Mouse (Mus musculus): Measurements from ENCODE around the gene Tbc1d1. TPM values are rescaled to one million over a fixed set of nuclear protein-coding genes. Genes with fewer than 3 reads are reported as not detected.

Tbc1d1 gene
- polyA plus RNA-seq, 1 experiment, result 41.8 TPM

DNA sequence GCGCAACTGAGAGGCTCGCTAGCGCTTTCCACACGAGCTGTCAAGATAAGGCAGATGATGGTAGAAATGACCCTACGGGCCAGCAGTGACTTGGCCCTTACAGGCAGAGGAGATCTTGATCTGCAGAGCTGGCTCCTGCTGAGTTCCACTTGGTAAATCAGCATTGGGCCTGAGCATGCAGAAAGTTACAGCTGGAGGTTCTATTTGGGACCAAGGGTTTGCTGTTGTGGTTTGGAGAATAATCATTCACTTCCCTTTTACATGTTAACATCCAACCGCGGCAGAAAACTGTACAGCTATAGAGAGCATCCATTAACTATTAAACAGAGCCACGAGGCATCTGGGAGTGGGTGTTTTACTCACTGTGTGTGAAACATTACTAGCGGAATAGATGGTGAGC lies 111.2 kb downstream of the Tbc1d1 start:
- Histone ChIP-seq H3K4me2 (ENCODE audit: low read depth) (no peak overlapping the region), H3K4me3 (no peak overlapping the region), H3K79me2 (ENCODE audit: control insufficient read depth, insufficient read depth) (no peaks in the 10 kb centered on the region), H3K27me3 (ENCODE audit: control insufficient read depth, insufficient read depth, insufficient read length) (no peaks in the 10 kb centered on the region), H3K36me3 (ENCODE audit: control insufficient read depth, insufficient read depth) (peaks cover 10% of the 10 kb centered on the region), H3ac (ENCODE audit: control insufficient read depth, insufficient read length) (no peak overlapping the region)
- no peak for TF ChIP-seq POLR2AphosphoS2 (IDR thresholded peaks at IDR 0.05; ENCODE audit: insufficient read length, low read depth)
- no peak for TF ChIP-seq POLR2A (IDR thresholded peaks at IDR 0.05; ENCODE audit: insufficient read length, low read depth)

DNA sequence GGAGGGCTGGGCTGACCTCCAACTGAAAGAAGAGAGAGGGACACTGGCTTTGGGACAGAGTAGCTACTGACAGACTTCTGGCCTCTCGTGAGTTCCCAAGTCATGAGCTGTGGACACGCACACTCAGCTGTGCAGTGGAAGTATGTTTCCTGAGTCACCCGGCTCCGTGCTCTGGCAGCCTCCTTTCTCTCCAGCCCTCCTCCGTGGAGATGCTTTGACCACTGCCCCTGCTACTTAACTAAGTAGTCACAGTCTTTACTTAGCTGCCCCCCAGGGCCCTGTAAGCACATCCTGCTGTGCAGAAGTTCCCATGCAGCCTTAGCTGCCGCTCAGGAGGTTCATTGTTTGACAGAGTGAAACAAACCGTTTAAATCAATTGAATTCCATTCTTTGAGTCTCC lies 113.6 kb downstream of the Tbc1d1 start:
- peak overlapping the region; percentile 24 for H3K4me2 ChIP-seq (ENCODE audit: low read depth)
- H3K36me3 ChIP-seq (ENCODE audit: control insufficient read depth, insufficient read depth), result peaks cover 16% of the 10 kb centered on the region
- H3K27me3 ChIP-seq (ENCODE audit: control insufficient read depth, insufficient read depth, insufficient read length), result no peaks in the 10 kb centered on the region
- H3K79me2 ChIP-seq (ENCODE audit: control insufficient read depth, insufficient read depth), result no peaks in the 10 kb centered on the region
- H3ac ChIP-seq (ENCODE audit: control insufficient read depth, insufficient read length), result no peak overlapping the region
- H3K4me3 ChIP-seq, result no peak overlapping the region
- peak in 1 of 3 experiments; percentile 52 for TF ChIP-seq MYOD1 (IDR thresholded peaks at IDR 0.05; ENCODE audit: control insufficient read depth in 1 of 3, insufficient read length in 2 of 3, low read depth in 2 of 3)
- no peak for TF ChIP-seq TCF12 (IDR thresholded peaks at IDR 0.05; ENCODE audit: insufficient read depth, poor library complexity, severe bottlenecking)
- TF ChIP-seq TCF3 (IDR thresholded peaks at IDR 0.05; ENCODE audit: insufficient read length, low read depth), result no peak

DNA sequence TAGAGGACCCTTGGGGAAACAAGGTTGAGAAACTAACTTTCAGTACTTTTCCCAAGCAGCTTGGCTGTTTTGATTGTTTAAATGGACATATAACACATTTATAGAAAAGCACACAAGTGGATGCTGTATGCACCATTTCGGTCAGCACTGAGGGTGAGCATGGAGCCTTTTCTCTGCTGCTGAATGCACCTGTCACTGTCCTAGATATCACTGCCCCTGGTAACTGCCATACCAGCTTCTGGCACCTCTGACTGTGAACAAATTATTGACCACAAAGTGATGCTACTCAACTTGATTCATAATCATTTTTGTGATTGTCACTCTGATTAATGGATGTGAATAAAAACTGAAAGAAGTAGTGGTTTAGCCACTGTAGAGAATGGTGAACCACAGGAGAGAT lies 117.4 kb downstream of the Tbc1d1 start:
- Histone ChIP-seq H3K79me2 (ENCODE audit: control insufficient read depth, insufficient read depth) (no peaks in the 10 kb centered on the region), H3K4me2 (ENCODE audit: low read depth) (no peak overlapping the region), H3K27me3 (ENCODE audit: control insufficient read depth, insufficient read depth, insufficient read length) (no peaks in the 10 kb centered on the region), H3ac (ENCODE audit: control insufficient read depth, insufficient read length) (no peak overlapping the region), H3K4me3 (no peak overlapping the region), H3K36me3 (ENCODE audit: control insufficient read depth, insufficient read depth) (peaks cover 27% of the 10 kb centered on the region)
- peak in 2 of 3 experiments; percentile 19 to 51 for TF ChIP-seq MYOD1 (IDR thresholded peaks at IDR 0.05; ENCODE audit: control insufficient read depth in 1 of 3, insufficient read length in 2 of 3, low read depth in 2 of 3)
- TF ChIP-seq POLR2A (IDR thresholded peaks at IDR 0.05; ENCODE audit: insufficient read length, low read depth), result no peak
- no peak for TF ChIP-seq REST (IDR thresholded peaks at IDR 0.05; ENCODE audit: insufficient read depth, insufficient read length)
- no peak for TF ChIP-seq MYOG (IDR thresholded peaks at IDR 0.05; ENCODE audit: control insufficient read depth in 1 of 3, insufficient read depth in 1 of 3, insufficient read length in 2 of 3, low read depth in 2 of 3)
- no peak for TF ChIP-seq POLR2AphosphoS2 (IDR thresholded peaks at IDR 0.05; ENCODE audit: insufficient read length, low read depth)

DNA sequence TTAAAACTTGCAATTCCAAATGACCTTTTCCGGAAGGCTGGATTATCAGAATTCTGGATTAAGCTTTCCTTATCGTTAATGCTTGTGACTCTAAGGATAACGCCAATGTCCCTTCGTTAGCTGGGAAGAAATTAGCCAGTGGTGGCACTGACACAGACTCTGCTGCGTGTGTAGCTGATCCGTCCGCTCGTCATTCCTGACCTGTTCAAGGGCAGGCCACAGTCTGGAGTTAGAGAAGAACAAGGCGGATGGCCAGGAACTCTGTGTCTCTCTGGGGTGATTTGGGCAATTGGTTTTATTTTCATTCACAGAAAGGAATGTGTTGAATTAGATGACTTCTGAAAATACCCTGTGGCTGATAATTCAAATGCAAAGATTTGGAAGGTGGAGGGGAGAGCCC lies 118.2 kb downstream of the Tbc1d1 start:
- TF ChIP-seq REST (IDR thresholded peaks at IDR 0.05; ENCODE audit: insufficient read depth, insufficient read length) (no peak), CEBPB (IDR thresholded peaks at IDR 0.05; ENCODE audit: insufficient read depth, poor library complexity, severe bottlenecking) (no peak), MYOG (IDR thresholded peaks at IDR 0.05; ENCODE audit: control insufficient read depth in 1 of 3, insufficient read depth in 1 of 3, insufficient read length in 2 of 3, low read depth in 2 of 3) (no peak), MAX (IDR thresholded peaks at IDR 0.05; ENCODE audit: low read depth) (no peak), POLR2A (IDR thresholded peaks at IDR 0.05; ENCODE audit: insufficient read length, low read depth) (no peak), USF1 (IDR thresholded peaks at IDR 0.05; ENCODE audit: low read depth) (no peak)
- H3K4me2 ChIP-seq (ENCODE audit: low read depth), result no peak overlapping the region
- no peak overlapping the region for H3K4me3 ChIP-seq
- H3K79me2 ChIP-seq (ENCODE audit: control insufficient read depth, insufficient read depth), result no peaks in the 10 kb centered on the region
- H3ac ChIP-seq (ENCODE audit: control insufficient read depth, insufficient read length), result no peak overlapping the region
- H3K36me3 ChIP-seq (ENCODE audit: control insufficient read depth, insufficient read depth), result peaks cover 31% of the 10 kb centered on the region
- H3K27me3 ChIP-seq (ENCODE audit: control insufficient read depth, insufficient read depth, insufficient read length), result no peaks in the 10 kb centered on the region

DNA sequence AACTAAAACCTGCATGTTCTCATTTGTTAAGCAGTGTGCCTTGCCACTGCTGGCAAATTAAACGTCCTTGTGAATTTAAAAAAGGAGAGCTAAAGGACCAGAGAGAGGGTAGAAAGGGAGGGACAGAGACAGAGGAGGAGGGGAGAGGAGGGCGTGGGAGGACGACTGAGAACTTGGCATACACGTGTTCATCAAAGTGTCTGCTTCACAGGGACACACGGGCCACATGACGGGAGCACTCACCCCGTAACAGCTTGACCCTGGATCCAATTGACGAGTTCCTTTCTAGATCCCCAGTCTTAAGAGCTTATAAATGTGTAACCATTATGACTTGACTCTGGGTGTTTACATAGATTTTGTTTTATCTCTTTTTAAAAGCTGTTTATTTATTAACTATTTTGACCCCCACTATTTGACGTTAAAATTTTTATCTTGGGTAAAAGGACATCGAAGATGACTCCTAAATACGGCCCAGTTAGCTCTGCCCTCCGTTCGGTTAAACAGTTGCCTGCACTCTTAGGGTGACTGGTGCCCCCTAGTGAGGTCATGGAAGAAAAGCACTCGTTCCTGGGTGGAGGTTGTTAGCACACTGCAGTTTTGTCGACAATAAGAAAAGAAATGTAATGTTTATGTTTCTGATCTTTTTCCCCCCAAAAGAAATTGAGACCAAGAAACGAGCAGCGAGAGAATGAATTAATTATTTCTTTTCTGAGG lies 118.8 kb downstream of the Tbc1d1 start:
- Histone ChIP-seq H3K36me3 (ENCODE audit: control insufficient read depth, insufficient read depth) (peaks cover 31% of the 10 kb centered on the region), H3K4me3 (no peak overlapping the region)
- TF ChIP-seq CEBPB (IDR thresholded peaks at IDR 0.05; ENCODE audit: insufficient read depth, poor library complexity, severe bottlenecking) (no peak), MYOG (IDR thresholded peaks at IDR 0.05; ENCODE audit: control insufficient read depth in 1 of 3, insufficient read depth in 1 of 3, insufficient read length in 2 of 3, low read depth in 2 of 3) (no peak), MAX (IDR thresholded peaks at IDR 0.05; ENCODE audit: low read depth) (no peak), USF1 (IDR thresholded peaks at IDR 0.05; ENCODE audit: low read depth) (no peak), SRF (IDR thresholded peaks at IDR 0.05; ENCODE audit: control insufficient read depth, insufficient read length, low read depth) (no peak), POLR2A (IDR thresholded peaks at IDR 0.05; ENCODE audit: insufficient read length, low read depth) (no peak), REST (IDR thresholded peaks at IDR 0.05; ENCODE audit: insufficient read depth, insufficient read length) (no peak), POLR2AphosphoS2 (IDR thresholded peaks at IDR 0.05; ENCODE audit: insufficient read length, low read depth) (no peak), TCF12 (IDR thresholded peaks at IDR 0.05; ENCODE audit: insufficient read depth, poor library complexity, severe bottlenecking) (no peak)

More for the DNA sequence above, 118.8 kb downstream of the Tbc1d1 start:
- Histone ChIP-seq H3ac (ENCODE audit: control insufficient read depth, insufficient read length) (no peak overlapping the region), H3K79me2 (ENCODE audit: control insufficient read depth, insufficient read depth) (no peaks in the 10 kb centered on the region), H3K4me2 (ENCODE audit: low read depth) (no peak overlapping the region), H3K27me3 (ENCODE audit: control insufficient read depth, insufficient read depth, insufficient read length) (no peaks in the 10 kb centered on the region)

Measured in myocyte (in vitro differentiated cells).